Mouse (Mus musculus) liver, embryonic 14.5 days (tissue): Measurements from ENCODE around the gene Esrra.

ENCODE experiments used
- CTCF ChIP-seq: IDR thresholded peaks from 2 replicates; pipeline ENCODE4 v1.5.1; 2016; ENCODE audit warnings: antibody characterized with exemption, low read depth, control low read depth
- EP300 ChIP-seq: IDR thresholded peaks from 2 replicates; pipeline ENCODE4 v1.6.1; 2016; ENCODE audit warnings: antibody characterized with exemption, low read depth

DNA sequence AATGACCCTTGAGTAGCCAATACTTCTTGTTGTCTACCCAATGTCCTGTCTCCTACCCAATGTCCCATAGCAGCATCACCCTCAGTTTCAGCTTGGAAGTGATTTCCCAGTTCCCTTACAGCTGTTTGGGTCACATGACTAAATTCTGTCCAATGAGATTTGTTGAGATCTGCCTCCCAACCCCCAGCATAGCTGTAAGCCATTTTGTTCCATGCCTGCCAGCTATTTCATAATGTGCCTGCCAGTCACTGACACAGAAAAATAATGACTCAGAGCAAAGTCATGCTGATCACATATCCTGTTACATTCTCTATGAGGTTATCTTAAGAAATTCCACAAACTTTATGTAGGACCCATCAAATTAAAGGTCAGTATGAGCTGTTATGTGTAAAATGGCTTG lies 44.8 kb downstream of the Esrra start:
- no peak for TF ChIP-seq CTCF
- TF ChIP-seq EP300 = no peak
